Comparison of ENCODE assay signal across 11 mouse cellular contexts in genomic region chr11:93987026-93987425, GRCm38 (mm10). TPM values are rescaled to one million over a fixed set of nuclear protein-coding genes. Genes with fewer than 3 reads are reported as not detected.
A peak's percentile ranks its signal among the peaks of the same experiment; 100 is the strongest.
DNase-seq lines count a peak whose midpoint lies in the region; ATAC-seq and TF ChIP-seq lines count a peak whose summit lies in the region.
"Had no signal": no experiment of that assay in that cellular context is flagged by ENCODE, and none has a peak within 500 bp of the region (broad histone marks: within the 10 kb centered on the region; RNA-seq: fewer than 3 reads in every experiment).

No protein-coding gene starts in this region.

- H3K4me3 ChIP-seq in embryonic facial prominence, embryonic 14.5 days (ENCODE audit: low read depth, low read length), result no peak overlapping the region
- no peak overlapping the region for H3K4me3 ChIP-seq in embryonic facial prominence, embryonic 10.5 days
- H3K4me3 ChIP-seq in kidney, postnatal 0 days (replicated peaks; ENCODE audit: low read depth, low read length), result no peak overlapping the region
- H3K4me3 ChIP-seq in bone marrow macrophage, adult 2 months (ENCODE audit: insufficient read depth, low read length), result no peak overlapping the region
- peak overlapping the region; percentile 76 for H3K4me3 ChIP-seq in megakaryocyte, embryonic 14.5 days (replicated peaks)
- no peak overlapping the region for H3K4me3 ChIP-seq in hindbrain, embryonic 12.5 days

- H3K9me3 ChIP-seq in embryonic facial prominence, embryonic 14.5 days (ENCODE audit: control insufficient read depth, low read length), result no peaks in the 10 kb centered on the region
- H3K9me3 ChIP-seq in embryonic facial prominence, embryonic 10.5 days, result no peaks in the 10 kb centered on the region
- no peaks in the 10 kb centered on the region for H3K9me3 ChIP-seq in kidney, postnatal 0 days (replicated peaks; ENCODE audit: low read length)
- H3K9me3 ChIP-seq in megakaryocyte, embryonic 14.5 days, result no peaks in the 10 kb centered on the region
- no peaks in the 10 kb centered on the region for H3K9me3 ChIP-seq in hindbrain, embryonic 12.5 days (replicated peaks)
- H3K9me3 ChIP-seq: G1E had no signal

- no peak overlapping the region for H3K4me2 ChIP-seq in embryonic facial prominence, embryonic 14.5 days (ENCODE audit: low read depth, low read length)
- H3K4me2 ChIP-seq in kidney, postnatal 0 days (ENCODE audit: low read length), result no peak overlapping the region
- no peak overlapping the region for H3K4me2 ChIP-seq in hindbrain, embryonic 12.5 days (replicated peaks)
- H3K4me2 ChIP-seq: hindbrain, embryonic 14.5 days had no signal

- no peaks in the 10 kb centered on the region for H3K27me3 ChIP-seq in embryonic facial prominence, embryonic 14.5 days (replicated peaks; ENCODE audit: control insufficient read depth, insufficient read depth, low read length)
- H3K27me3 ChIP-seq in embryonic facial prominence, embryonic 10.5 days (replicated peaks; ENCODE audit: low read depth, poor library complexity, severe bottlenecking), result no peaks in the 10 kb centered on the region
- no peaks in the 10 kb centered on the region for H3K27me3 ChIP-seq in kidney, postnatal 0 days (ENCODE audit: insufficient read depth, low read length)
- H3K27me3 ChIP-seq in megakaryocyte, embryonic 14.5 days (replicated peaks), result peaks cover 3% of the 10 kb centered on the region
- no peaks in the 10 kb centered on the region for H3K27me3 ChIP-seq in hindbrain, embryonic 12.5 days

- H3K36me3 ChIP-seq in embryonic facial prominence, embryonic 14.5 days (ENCODE audit: control insufficient read depth, insufficient read depth, low read length), result no peaks in the 10 kb centered on the region
- no peaks in the 10 kb centered on the region for H3K36me3 ChIP-seq in embryonic facial prominence, embryonic 10.5 days (replicated peaks)
- H3K36me3 ChIP-seq in kidney, postnatal 0 days (ENCODE audit: insufficient read depth, low read length), result no peaks in the 10 kb centered on the region
- no peaks in the 10 kb centered on the region for H3K36me3 ChIP-seq in megakaryocyte, embryonic 14.5 days (replicated peaks; ENCODE audit: low read length)
- no peaks in the 10 kb centered on the region for H3K36me3 ChIP-seq in hindbrain, embryonic 12.5 days
- H3K36me3 ChIP-seq: G1E had no signal

- WGBS in embryonic facial prominence, embryonic 14.5 days, result 76% methylated on average over 4 of the region's 4 CpGs
- 82% methylated on average over 4 of the region's 4 CpGs for WGBS in embryonic facial prominence, embryonic 10.5 days
- 82% methylated on average over 4 of the region's 4 CpGs for WGBS in kidney, postnatal 0 days
- WGBS in hindbrain, embryonic 12.5 days, result 85% methylated on average over 4 of the region's 4 CpGs

- peaks cover 4% of the 10 kb centered on the region; the same call in 1 of the 2 replicates for H3K4me1 ChIP-seq in embryonic facial prominence, embryonic 14.5 days (ENCODE audit: control insufficient read depth, insufficient read depth, low read length)
- no peaks in the 10 kb centered on the region for H3K4me1 ChIP-seq in embryonic facial prominence, embryonic 10.5 days
- peaks cover 8% of the 10 kb centered on the region; the same call in 1 of the 2 replicates for H3K4me1 ChIP-seq in kidney, postnatal 0 days (replicated peaks; ENCODE audit: insufficient read depth, low read length)
- peaks cover 33% of the 10 kb centered on the region for H3K4me1 ChIP-seq in bone marrow macrophage, adult 2 months (ENCODE audit: control insufficient read depth, insufficient read depth, low read length)
- H3K4me1 ChIP-seq in megakaryocyte, embryonic 14.5 days, result peaks cover 34% of the 10 kb centered on the region
- no peaks in the 10 kb centered on the region for H3K4me1 ChIP-seq in hindbrain, embryonic 12.5 days

- no peak for DNase-seq in embryonic facial prominence, embryonic 14.5 days (ENCODE audit: low spot score)
- DNase-seq in embryonic facial prominence, embryonic 10.5 days (ENCODE audit: low spot score), result no peak
- no peak for DNase-seq in kidney, postnatal 0 days (ENCODE audit: low spot score)
- no peak for DNase-seq in kidney, postnatal 10 days
- no peak for DNase-seq in urinary bladder, adult 2 months (ENCODE audit: low spot score)
- DNase-seq: lung, postnatal 14 days had no signal

- no peak overlapping the region for H3K9ac ChIP-seq in embryonic facial prominence, embryonic 14.5 days (ENCODE audit: low read depth, low read length)
- no peak overlapping the region for H3K9ac ChIP-seq in kidney, postnatal 0 days (ENCODE audit: low read depth, low read length)
- H3K9ac ChIP-seq in hindbrain, embryonic 12.5 days, result no peak overlapping the region
- H3K9ac ChIP-seq: hindbrain, embryonic 14.5 days had no signal

- no peak for TF ChIP-seq CTCF in kidney, postnatal 0 days (IDR thresholded peaks at IDR 0.05; ENCODE audit: low read depth)
- TF ChIP-seq CTCF in bone marrow macrophage, adult 2 months (IDR thresholded peaks at IDR 0.05; ENCODE audit: low read depth, low read length), result no peak

- ATAC-seq in embryonic facial prominence, embryonic 14.5 days (ENCODE audit: low read depth), result no peak
- ATAC-seq in kidney, postnatal 0 days (replicated peaks; ENCODE audit: low FRiP score, low read depth), result no peak
- no peak for ATAC-seq in hindbrain, embryonic 12.5 days (ENCODE audit: low FRiP score)

- TF ChIP-seq POLR2A in bone marrow macrophage, adult 2 months (IDR thresholded peaks at IDR 0.05; ENCODE audit: borderline replicate concordance, low read depth, low read length), result no peak

- peak overlapping the region; percentile 72; the same call in 1 of the 2 replicates for H3K27ac ChIP-seq in embryonic facial prominence, embryonic 14.5 days (replicated peaks; ENCODE audit: low read depth, low read length)
- no peak overlapping the region for H3K27ac ChIP-seq in embryonic facial prominence, embryonic 10.5 days (replicated peaks)
- peak overlapping the region; percentile 81; the same call in 1 of the 2 replicates for H3K27ac ChIP-seq in kidney, postnatal 0 days
- peak overlapping the region; percentile 82 for H3K27ac ChIP-seq in bone marrow macrophage, adult 2 months (ENCODE audit: insufficient read depth, low read depth, low read length)
- no peak overlapping the region for H3K27ac ChIP-seq in hindbrain, embryonic 12.5 days
- H3K27ac ChIP-seq: hindbrain, embryonic 14.5 days had no signal

RNA-seq across cellular contexts. Expression of gene Spag9, which starts 8.9 kb away (rescaled TPM):
- polyA plus RNA-seq in embryonic facial prominence, embryonic 14.5 days (2014; fragmentation: Nextera tagmentation; extraction: Ambion mirVana), result 69.9 and 71.6 TPM in 2 replicates
- 35.5 and 39.4 TPM in 2 replicates for polyA plus RNA-seq in embryonic facial prominence, embryonic 10.5 days (2016; fragmentation: Nextera tagmentation; extraction: Ambion mirVana)
- polyA plus RNA-seq in kidney, postnatal 0 days (2015; fragmentation: Nextera tagmentation; extraction: Ambion mirVana), result 52.5 and 59.8 TPM in 2 replicates
- 62.3 and 62.4 TPM in 2 replicates for polyA plus RNA-seq in bone marrow macrophage, adult 2 months (2012; ENCODE audit: insufficient read depth, insufficient read length, missing spikeins)
- 2.9 and 4.5 TPM in 2 replicates for polyA plus RNA-seq in megakaryocyte, embryonic 14.5 days (2012; ENCODE audit: insufficient read depth, low replicate concordance)
- 42.1 and 42.9 TPM in 2 replicates for polyA plus RNA-seq in urinary bladder, adult 2 months (2012; rRNA removed)
- polyA plus RNA-seq in hindbrain, embryonic 12.5 days (2016; fragmentation: Nextera tagmentation; extraction: Ambion mirVana), result 119 and 123 TPM in 2 replicates

RNA-seq across cellular contexts. Expression of gene Nme1, which starts 18.7 kb away (rescaled TPM):
- polyA plus RNA-seq in embryonic facial prominence, embryonic 14.5 days (2014; fragmentation: Nextera tagmentation; extraction: Ambion mirVana), result 143 TPM in 2 replicates
- polyA plus RNA-seq in embryonic facial prominence, embryonic 10.5 days (2016; fragmentation: Nextera tagmentation; extraction: Ambion mirVana), result 352 and 375 TPM in 2 replicates
- 132 TPM in 2 replicates for polyA plus RNA-seq in kidney, postnatal 0 days (2015; fragmentation: Nextera tagmentation; extraction: Ambion mirVana)
- polyA plus RNA-seq in bone marrow macrophage, adult 2 months (2012; ENCODE audit: insufficient read depth, insufficient read length, missing spikeins), result 14.4 and 23.0 TPM in 2 replicates
- polyA plus RNA-seq in megakaryocyte, embryonic 14.5 days (2012; ENCODE audit: insufficient read depth, low replicate concordance), result 9.5 and 87.1 TPM in 2 replicates
- 44.7 and 65.0 TPM in 2 replicates for polyA plus RNA-seq in urinary bladder, adult 2 months (2012; rRNA removed)
- 172 and 210 TPM in 2 replicates for polyA plus RNA-seq in hindbrain, embryonic 12.5 days (2016; fragmentation: Nextera tagmentation; extraction: Ambion mirVana)

RNA-seq across cellular contexts. Expression of gene Gm20390, which starts 18.9 kb away (rescaled TPM):
- 365 and 376 TPM in 2 replicates for polyA plus RNA-seq in embryonic facial prominence, embryonic 14.5 days (2014; fragmentation: Nextera tagmentation; extraction: Ambion mirVana)
- 532 and 553 TPM in 2 replicates for polyA plus RNA-seq in embryonic facial prominence, embryonic 10.5 days (2016; fragmentation: Nextera tagmentation; extraction: Ambion mirVana)
- polyA plus RNA-seq in kidney, postnatal 0 days (2015; fragmentation: Nextera tagmentation; extraction: Ambion mirVana), result 353 and 385 TPM in 2 replicates
- polyA plus RNA-seq in bone marrow macrophage, adult 2 months (2012; ENCODE audit: insufficient read depth, insufficient read length, missing spikeins), result 49.0 and 57.1 TPM in 2 replicates
- 38.9 and 400 TPM in 2 replicates for polyA plus RNA-seq in megakaryocyte, embryonic 14.5 days (2012; ENCODE audit: insufficient read depth, low replicate concordance)
- 49.4 and 49.9 TPM in 2 replicates for polyA plus RNA-seq in urinary bladder, adult 2 months (2012; rRNA removed)
- 327 and 355 TPM in 2 replicates for polyA plus RNA-seq in hindbrain, embryonic 12.5 days (2016; fragmentation: Nextera tagmentation; extraction: Ambion mirVana)

RNA-seq across cellular contexts. Expression of gene Nme2, which starts 31.0 kb away (rescaled TPM):
- polyA plus RNA-seq in embryonic facial prominence, embryonic 14.5 days (2014; fragmentation: Nextera tagmentation; extraction: Ambion mirVana), result 336 and 395 TPM in 2 replicates
- polyA plus RNA-seq in embryonic facial prominence, embryonic 10.5 days (2016; fragmentation: Nextera tagmentation; extraction: Ambion mirVana), result 138 and 157 TPM in 2 replicates
- 395 and 442 TPM in 2 replicates for polyA plus RNA-seq in kidney, postnatal 0 days (2015; fragmentation: Nextera tagmentation; extraction: Ambion mirVana)
- polyA plus RNA-seq in bone marrow macrophage, adult 2 months (2012; ENCODE audit: insufficient read depth, insufficient read length, missing spikeins), result 171 and 184 TPM in 2 replicates
- 60.3 and 115 TPM in 2 replicates for polyA plus RNA-seq in megakaryocyte, embryonic 14.5 days (2012; ENCODE audit: insufficient read depth, low replicate concordance)
- 209 and 211 TPM in 2 replicates for polyA plus RNA-seq in urinary bladder, adult 2 months (2012; rRNA removed)
- 118 and 124 TPM in 2 replicates for polyA plus RNA-seq in hindbrain, embryonic 12.5 days (2016; fragmentation: Nextera tagmentation; extraction: Ambion mirVana)

Comparison
In these comparisons a context has a peak if more than half of its experiments do, and no peak if none do; other contexts are left out.
1. H3K27ac ChIP-seq: peak in embryonic facial prominence, embryonic 14.5 days (single experiment), kidney, postnatal 0 days (single experiment) and bone marrow macrophage, adult 2 months (single experiment); none in embryonic facial prominence, embryonic 10.5 days (single experiment) and hindbrain, embryonic 12.5 days (single experiment).